Mouse (Mus musculus): ENCODE data around the gene Eea1.

DNA sequence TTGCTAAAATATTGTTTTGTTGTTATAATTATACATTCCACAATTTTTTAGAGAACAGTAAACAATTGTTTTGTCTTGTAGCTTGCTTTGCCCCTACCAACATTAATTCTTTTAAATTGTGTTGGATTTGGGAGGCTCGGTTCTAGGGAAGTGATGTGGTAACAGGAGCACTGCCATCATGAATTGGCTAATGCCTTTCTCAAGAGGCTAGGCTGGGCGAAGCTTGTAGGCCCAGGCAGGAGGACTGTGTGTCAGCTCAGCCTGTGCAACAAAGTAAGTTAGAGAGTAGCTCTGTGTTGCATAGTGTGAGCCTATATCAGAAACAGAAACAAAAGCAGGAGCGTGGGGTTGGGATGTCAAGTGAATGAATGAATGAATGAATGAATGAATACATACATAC lies 9.0 kb downstream of the Eea1 start:
- no peak for TF ChIP-seq CTCF (conservative IDR thresholded peaks at IDR 0.05; ENCODE audit: low read length)
- no peak for TF ChIP-seq POU5F1 (IDR thresholded peaks at IDR 0.05; ENCODE audit: borderline replicate concordance, low read length)
